Mouse (Mus musculus) hindbrain, embryonic 16.5 days (tissue): ENCODE data around the gene Prcd. TPM values are rescaled to one million over a fixed set of nuclear protein-coding genes. Genes with fewer than 3 reads are reported as not detected.
"Not testable (repeated sequence)": the region's sequence is repeated elsewhere in the genome, so short reads cannot be mapped to it uniquely, and the experiment has no call there.

Experiments used
- ATAC-seq: fragments of 200-750 bp; cut with Nextera tagmentation; 2 replicates; pipeline ENCODE4 v1.8.0; 2017; ENCODE audit warnings: moderate TSS enrichment, moderate library complexity
- H3K27ac ChIP-seq: fragments of 300-500 bp; sonication (generic); 2 replicates; pipeline ENCODE4 v1.5.1; 2014; ENCODE audit warnings: low read depth, mild to moderate bottlenecking, control low read depth, low read length, moderate library complexity
- H3K27me3 ChIP-seq: fragments of 300-500 bp; sonication (generic); replicated peaks from 2 replicates; pipeline ENCODE4 v1.6.1; 2014; ENCODE audit warnings: low read length; ENCODE audit not compliant: control insufficient read depth, insufficient read depth
- H3K36me3 ChIP-seq: fragments of 300-500 bp; sonication (generic); 2 replicates; pipeline ENCODE4 v1.6.1; 2014; ENCODE audit warnings: mild to moderate bottlenecking, low read length, moderate library complexity, mixed read lengths; ENCODE audit not compliant: control insufficient read depth, insufficient read depth
- H3K4me1 ChIP-seq: fragments of 300-500 bp; sonication (generic); 2 replicates; pipeline ENCODE4 v1.6.1; 2014; ENCODE audit warnings: low read depth, low read length; ENCODE audit not compliant: control insufficient read depth, insufficient read depth
- H3K4me2 ChIP-seq: fragments of 300-500 bp; sonication (generic); 2 replicates; pipeline ENCODE4 v1.6.1; 2014; ENCODE audit warnings: mild to moderate bottlenecking, low read length, control low read depth, moderate library complexity
- H3K4me3 ChIP-seq: fragments of 300-500 bp; sonication (generic); 2 replicates; pipeline ENCODE4 v1.5.1; 2014; ENCODE audit warnings: mild to moderate bottlenecking, low read length, control low read depth, moderate library complexity
- H3K9ac ChIP-seq: fragments of 300-500 bp; sonication (generic); 2 replicates; pipeline ENCODE4 v1.6.1; 2014; ENCODE audit warnings: low read depth, mild to moderate bottlenecking, control low read depth, low read length, moderate library complexity
- H3K9me3 ChIP-seq: fragments of 300-500 bp; sonication (generic); 2 replicates; pipeline ENCODE4 v1.6.1; 2014; ENCODE audit warnings: mild to moderate bottlenecking, low read length, moderate library complexity; ENCODE audit not compliant: control insufficient read depth
- WGBS: fragments of 180-500 bp; shearing (Covaris S2); extraction: QIAGEN DNeasy Blood & Tissue Kit; methylation state at CpG from one replicate; pipeline ENCODE4 v1.1.7; 2014; 5-methylcytosine and 5-hydroxymethylcytosine counted together
- polyA plus RNA-seq: library from polyadenylated mRNA; unstranded; fragments of >200 nt; fragmentation: Nextera tagmentation; extraction: Ambion mirVana; gene quantifications from 2 replicates; pipeline ENCODE4 v1.2.1, GENCODE M21; 2015

Prcd gene
- polyA plus RNA-seq, 1 experiment from 2014 or later = 4.2 TPM

- Histone ChIP-seq H3K9ac (no peak overlapping the region), H3K4me3 (no peak overlapping the region), H3K36me3 (no peaks in the 10 kb centered on the region), H3K27ac (peak overlapping the region; percentile 88; the same call in 1 of the 2 replicates), H3K9me3 (no peaks in the 10 kb centered on the region), H3K4me2 (no peak overlapping the region), H3K4me1 (peaks cover 53% of the 10 kb centered on the region), H3K27me3 (no peaks in the 10 kb centered on the region)
- no peak for ATAC-seq
- WGBS = 41% methylated on average over 9 of the region's 9 CpGs
Observed at GRCm38 (mm10) chr11:116660181-116660580, 6.8 kb downstream of the Prcd start.

DNA sequence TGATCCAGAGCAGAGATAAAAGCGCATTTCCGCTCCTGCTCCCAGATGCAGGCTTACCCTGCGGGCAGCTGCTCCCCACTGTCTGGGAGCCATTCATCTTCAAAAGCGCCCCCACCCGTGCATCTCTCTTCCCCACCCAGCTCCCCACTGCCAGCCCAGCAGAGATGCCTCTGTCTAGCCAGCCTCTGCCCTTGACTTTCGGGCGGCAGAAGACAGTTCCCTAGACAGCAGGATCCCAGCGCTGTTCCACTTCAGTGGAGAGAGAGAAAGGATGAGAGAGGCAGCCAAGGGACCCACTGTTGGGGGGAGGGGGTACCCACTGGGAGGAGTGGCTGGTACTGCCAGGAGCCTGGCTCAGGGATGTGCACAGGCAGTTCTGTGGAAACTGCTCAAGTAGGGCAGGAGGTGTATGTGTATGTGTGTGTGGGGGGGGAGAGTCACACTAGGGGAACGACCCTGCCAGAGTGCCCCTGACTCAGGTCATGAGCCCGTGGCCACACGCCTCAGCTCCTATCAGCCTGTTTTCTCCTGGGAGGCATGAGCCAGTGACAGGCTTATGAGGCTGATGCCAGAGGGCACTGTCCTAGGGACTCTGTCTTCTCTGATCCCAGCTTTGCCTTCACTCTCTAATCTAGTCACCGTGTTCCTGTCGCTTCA is 8.1 kb downstream of the Prcd start:
- no peak overlapping the region for H3K4me3 ChIP-seq

GRCm38 (mm10) chr11:116661948-116662377 is 8.6 kb downstream of the Prcd start:
- H3K4me3 ChIP-seq = no peak overlapping the region
- H3K27me3 ChIP-seq = no peaks in the 10 kb centered on the region
- H3K9ac ChIP-seq = peak overlapping the region; percentile 52
- H3K4me2 ChIP-seq = peak overlapping the region; percentile 40; the same call in 1 of the 2 replicates
- peaks cover 53% of the 10 kb centered on the region for H3K4me1 ChIP-seq
- H3K36me3 ChIP-seq = no peaks in the 10 kb centered on the region
- 25% methylated on average over 8 of the region's 8 CpGs for WGBS
- no peak; the same call in none of the 2 replicates for ATAC-seq
- no peaks in the 10 kb centered on the region for H3K9me3 ChIP-seq
- peak overlapping the region; percentile 88 for H3K27ac ChIP-seq

More for the DNA sequence above, 8.1 kb downstream of the Prcd start:
- Histone ChIP-seq H3K36me3 (no peaks in the 10 kb centered on the region), H3K27me3 (no peaks in the 10 kb centered on the region), H3K27ac (peak overlapping the region; percentile 88), H3K4me2 (peak overlapping the region; percentile 40), H3K9me3 (no peaks in the 10 kb centered on the region), H3K4me1 (peaks cover 53% of the 10 kb centered on the region), H3K9ac (peak overlapping the region; percentile 52)
- WGBS = 5% methylated on average over 13 of the region's 13 CpGs
- peak; percentile 79 for ATAC-seq

DNA sequence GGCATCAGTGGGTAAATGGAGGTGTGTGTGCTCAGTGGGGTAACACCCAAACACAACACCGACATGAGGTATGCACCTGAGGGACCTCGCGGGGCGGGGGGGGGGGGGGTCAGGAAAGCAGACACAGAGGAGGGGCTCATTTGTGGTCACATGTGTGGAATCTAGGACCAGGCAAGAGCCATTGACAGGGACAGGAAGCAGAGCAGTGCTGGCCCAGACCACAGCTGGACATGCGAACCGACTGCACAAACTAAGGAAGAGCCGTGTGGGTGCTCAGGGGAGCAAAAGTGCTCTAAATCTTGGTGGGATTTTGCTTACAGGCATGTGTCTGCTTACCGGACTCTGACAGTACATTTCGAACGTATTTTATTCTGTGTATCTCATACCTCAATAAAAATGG is 12.0 kb downstream of the Prcd start:
- H3K4me1 ChIP-seq = peaks cover 46% of the 10 kb centered on the region

GRCm38 (mm10) chr11:116666566-116666965 is 13.2 kb downstream of the Prcd start:
- no peak overlapping the region for H3K4me2 ChIP-seq
- ATAC-seq = no peak
- no peak overlapping the region for H3K4me3 ChIP-seq
- no peaks in the 10 kb centered on the region for H3K27me3 ChIP-seq
- no peak overlapping the region for H3K27ac ChIP-seq
- no peak overlapping the region for H3K9ac ChIP-seq
- peaks cover 39% of the 10 kb centered on the region for H3K4me1 ChIP-seq
- WGBS = 79% methylated on average over 9 of the region's 9 CpGs
- H3K36me3 ChIP-seq = no peaks in the 10 kb centered on the region
- no peaks in the 10 kb centered on the region for H3K9me3 ChIP-seq

More for the DNA sequence above, 12.0 kb downstream of the Prcd start:
- H3K9me3 ChIP-seq = no peaks in the 10 kb centered on the region
- no peak overlapping the region for H3K4me3 ChIP-seq
- no peaks in the 10 kb centered on the region for H3K36me3 ChIP-seq
- no peak overlapping the region for H3K9ac ChIP-seq
- no peak overlapping the region for H3K27ac ChIP-seq
- no peaks in the 10 kb centered on the region for H3K27me3 ChIP-seq
- no peak for ATAC-seq
- WGBS = 79% methylated on average over 10 of the region's 10 CpGs
- H3K4me2 ChIP-seq = no peak overlapping the region

GRCm38 (mm10) chr11:116667012-116667411 is 13.7 kb downstream of the Prcd start:
- not testable (repeated sequence) for H3K27ac ChIP-seq, ATAC-seq, H3K27me3 ChIP-seq, H3K9me3 ChIP-seq, H3K4me3 ChIP-seq, H3K4me2 ChIP-seq, H3K9ac ChIP-seq, H3K36me3 ChIP-seq
- WGBS = 89% methylated on average over 3 of the region's 5 CpGs
- H3K4me1 ChIP-seq = peaks cover 35% of the 10 kb centered on the region

GRCm38 (mm10) chr11:116667930-116668329 is 14.6 kb downstream of the Prcd start:
- Histone ChIP-seq H3K4me2 (no peak overlapping the region), H3K27me3 (no peaks in the 10 kb centered on the region), H3K9ac (no peak overlapping the region), H3K36me3 (no peaks in the 10 kb centered on the region), H3K4me3 (no peak overlapping the region), H3K9me3 (no peaks in the 10 kb centered on the region), H3K4me1 (peaks cover 31% of the 10 kb centered on the region), H3K27ac (no peak overlapping the region)
- 79% methylated on average over 8 of the region's 8 CpGs for WGBS
- no peak for ATAC-seq

DNA sequence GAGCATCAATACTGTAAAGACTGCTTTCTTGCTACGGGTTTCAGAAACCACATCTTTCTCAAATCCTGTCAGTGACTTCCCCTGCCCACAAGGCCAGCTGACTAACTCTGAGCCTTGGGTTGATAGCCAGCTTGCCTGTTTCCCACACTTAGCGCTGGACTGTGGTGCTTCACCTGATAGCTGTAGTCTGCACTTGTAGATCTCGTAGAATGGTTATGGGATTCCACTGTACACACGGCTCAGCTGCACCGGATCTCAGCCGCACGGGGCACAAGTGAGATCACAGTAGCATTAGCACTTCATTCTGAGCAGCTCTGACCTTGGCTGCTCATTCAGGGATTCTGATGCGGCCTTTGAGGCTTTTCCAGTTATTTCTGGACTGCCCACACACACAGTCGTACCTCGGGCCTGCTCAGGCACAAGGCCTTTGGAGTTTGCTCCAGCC is 15.1 kb downstream of the Prcd start:
- H3K4me3 ChIP-seq = no peak overlapping the region
- 81% methylated on average over 10 of the region's 10 CpGs for WGBS
- no peaks in the 10 kb centered on the region for H3K27me3 ChIP-seq
- no peak for ATAC-seq
- 0 out of 2 replicates have a peak, but pooled peaks cover 1% of the 10 kb centered on the region for H3K36me3 ChIP-seq
- H3K4me1 ChIP-seq = peaks cover 31% of the 10 kb centered on the region
- no peak overlapping the region for H3K9ac ChIP-seq
- H3K27ac ChIP-seq = no peak overlapping the region
- H3K4me2 ChIP-seq = no peak overlapping the region
- no peaks in the 10 kb centered on the region for H3K9me3 ChIP-seq

DNA sequence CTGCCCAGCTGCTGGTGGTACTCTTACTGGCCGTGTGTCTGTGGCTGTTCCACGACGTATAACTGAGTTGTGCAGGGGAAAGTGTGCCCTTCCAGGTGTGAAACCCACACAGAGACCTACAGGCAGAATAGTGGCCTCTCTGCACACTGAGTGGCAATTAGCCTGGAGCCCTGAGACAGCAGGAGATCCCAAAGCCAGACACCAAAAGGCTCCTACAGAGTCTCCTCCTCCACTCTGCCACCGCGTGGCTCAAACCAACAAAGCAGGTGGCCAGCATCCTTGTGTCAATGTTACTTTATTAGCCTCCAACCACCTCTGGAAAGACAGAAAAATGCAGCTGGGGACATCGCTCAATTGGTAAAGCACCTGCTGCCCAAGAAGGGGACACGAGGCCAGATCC is 15.5 kb downstream of the Prcd start:
- H3K9me3 ChIP-seq = no peaks in the 10 kb centered on the region
- no peak overlapping the region for H3K4me2 ChIP-seq
- H3K4me3 ChIP-seq = no peak overlapping the region
- peaks cover 28% of the 10 kb centered on the region for H3K4me1 ChIP-seq
- no peak for ATAC-seq
- H3K9ac ChIP-seq = no peak overlapping the region; the same call in 1 of the 2 replicates
- no peak overlapping the region for H3K27ac ChIP-seq
- 39% methylated on average over 7 of the region's 7 CpGs for WGBS
- no peaks in the 10 kb centered on the region for H3K27me3 ChIP-seq
- 0 out of 2 replicates have a peak, but pooled peaks cover 2% of the 10 kb centered on the region for H3K36me3 ChIP-seq
